22 mouse cellular contexts compared by ENCODE assay signal in the genomic region with DNA sequence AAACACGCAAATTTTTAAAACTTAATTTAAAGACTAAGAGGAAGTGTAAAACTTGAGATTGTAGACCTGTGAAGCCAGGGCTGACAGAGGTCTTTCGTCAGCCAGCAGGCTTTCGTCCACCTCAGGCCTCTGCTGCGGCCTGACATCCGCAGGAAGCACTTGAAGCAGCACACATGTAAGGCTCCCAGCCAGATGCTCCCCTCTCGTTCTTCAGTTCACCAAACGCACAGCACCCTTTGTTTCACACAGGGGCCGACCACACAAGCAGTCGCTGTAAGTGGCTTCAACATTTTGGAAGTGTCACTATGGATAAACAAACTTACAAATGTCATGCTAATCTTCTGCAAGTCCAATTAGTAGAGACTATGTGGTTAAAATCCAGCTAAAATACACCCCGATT.
DNase-seq lines count a peak whose midpoint lies in the region; ATAC-seq and TF ChIP-seq lines count a peak whose summit lies in the region.
"Had no signal": no experiment of that assay in that cellular context is flagged by ENCODE, and none has a peak within 500 bp of the region (broad histone marks: within the 10 kb centered on the region; RNA-seq: fewer than 3 reads in every experiment).

No protein-coding gene starts in this region.

- no peak for ATAC-seq in heart, embryonic 12.5 days (ENCODE audit: insufficient number of reproducible peaks, low FRiP score)
- no peak for ATAC-seq in kidney, postnatal 0 days (replicated peaks; ENCODE audit: low FRiP score, low read depth)
- ATAC-seq in intestine, embryonic 16.5 days: peak; percentile 50
- ATAC-seq in stomach, postnatal 0 days (ENCODE audit: low FRiP score, low TSS enrichment): no peak
- ATAC-seq: activated CD4-positive, CD25-positive, alpha-beta regulatory T cell, adult 4 months; forebrain, embryonic 14.5 days; Patski had no signal

- intact Hi-C loops in gastrocnemius, postnatal 36 days (cut with DNase I): no loop called here

- 73% methylated on average over 10 of the region's 10 CpGs for WGBS in heart, embryonic 10.5 days
- 65% methylated on average over 10 of the region's 10 CpGs for WGBS in heart, embryonic 12.5 days
- WGBS in kidney, postnatal 0 days: 67% methylated on average over 10 of the region's 10 CpGs
- WGBS in intestine, embryonic 16.5 days: 56% methylated on average over 10 of the region's 10 CpGs
- WGBS in stomach, postnatal 0 days: 64% methylated on average over 10 of the region's 10 CpGs

- no peaks in the 10 kb centered on the region for H3K27me3 ChIP-seq in heart, embryonic 10.5 days (ENCODE audit: insufficient read depth, poor library complexity, severe bottlenecking)
- H3K27me3 ChIP-seq in heart, embryonic 12.5 days (replicated peaks): no peaks in the 10 kb centered on the region
- no peaks in the 10 kb centered on the region for H3K27me3 ChIP-seq in kidney, postnatal 0 days (ENCODE audit: insufficient read depth, low read length)
- no peaks in the 10 kb centered on the region for H3K27me3 ChIP-seq in intestine, embryonic 16.5 days (replicated peaks; ENCODE audit: control insufficient read depth, insufficient read depth, low read length)
- no peaks in the 10 kb centered on the region for H3K27me3 ChIP-seq in stomach, postnatal 0 days (ENCODE audit: control insufficient read depth, insufficient read depth, low read length)
- H3K27me3 ChIP-seq: CH12.LX; embryonic facial prominence, embryonic 13.5 days; hindbrain, embryonic 15.5 days; Patski had no signal

- DNase-seq in heart, embryonic 10.5 days (ENCODE audit: low spot score): peak; percentile 28
- DNase-seq in kidney, postnatal 0 days (ENCODE audit: low spot score): peak; percentile 68
- DNase-seq in kidney, adult 8-10 months: no peak
- peak; percentile 14 for DNase-seq in stomach, postnatal 0 days (ENCODE audit: low spot score)
- DNase-seq in gastrocnemius, postnatal 36 days: no peak
- DNase-seq: adrenal gland, postnatal 14 days; cerebellum, adult 11-12 months; cerebellum, adult 9-11 months; cerebellum, postnatal 36 days; gastrocnemius, adult 2 months; gastrocnemius, postnatal 25 days; heart, adult 18-20 months; heart, postnatal 36 days had no signal

- no peak overlapping the region for H3K27ac ChIP-seq in heart, embryonic 10.5 days
- H3K27ac ChIP-seq in heart, embryonic 12.5 days (ENCODE audit: poor library complexity, severe bottlenecking): no peak overlapping the region
- H3K27ac ChIP-seq in kidney, postnatal 0 days: 0 out of 2 replicates have a peak overlapping the region, but pooled peaks have one; percentile 20
- H3K27ac ChIP-seq in intestine, embryonic 16.5 days (ENCODE audit: low read length): peak overlapping the region; percentile 33; the same call in 1 of the 2 replicates
- no peak overlapping the region for H3K27ac ChIP-seq in stomach, postnatal 0 days (replicated peaks)
- H3K27ac ChIP-seq: embryonic facial prominence, embryonic 13.5 days; gastrocnemius, adult 2 months; hindbrain, embryonic 15.5 days had no signal

- TF ChIP-seq EP300 in stomach, postnatal 0 days (optimal IDR thresholded peaks at IDR 0.05): no peak

- peaks cover 3% of the 10 kb centered on the region; the same call in 1 of the 2 replicates for H3K4me1 ChIP-seq in heart, embryonic 10.5 days
- H3K4me1 ChIP-seq in heart, embryonic 12.5 days (replicated peaks): 0 out of 2 replicates have a peak, but pooled peaks cover 3% of the 10 kb centered on the region
- no peaks in the 10 kb centered on the region for H3K4me1 ChIP-seq in kidney, postnatal 0 days (replicated peaks; ENCODE audit: insufficient read depth, low read length)
- H3K4me1 ChIP-seq in intestine, embryonic 16.5 days (ENCODE audit: control insufficient read depth, insufficient read depth, low read length): peaks cover 4% of the 10 kb centered on the region
- no peaks in the 10 kb centered on the region for H3K4me1 ChIP-seq in stomach, postnatal 0 days (replicated peaks; ENCODE audit: control insufficient read depth, insufficient read depth)
- H3K4me1 ChIP-seq: embryonic facial prominence, embryonic 13.5 days; hindbrain, embryonic 15.5 days had no signal

- no peaks in the 10 kb centered on the region for H3K9me3 ChIP-seq in heart, embryonic 10.5 days
- no peaks in the 10 kb centered on the region for H3K9me3 ChIP-seq in heart, embryonic 12.5 days (replicated peaks)
- no peaks in the 10 kb centered on the region for H3K9me3 ChIP-seq in kidney, postnatal 0 days (replicated peaks; ENCODE audit: low read length)
- no peaks in the 10 kb centered on the region for H3K9me3 ChIP-seq in intestine, embryonic 16.5 days (ENCODE audit: control insufficient read depth, low read length)
- no peaks in the 10 kb centered on the region for H3K9me3 ChIP-seq in stomach, postnatal 0 days (ENCODE audit: control insufficient read depth, low read length)
- H3K9me3 ChIP-seq: embryonic facial prominence, embryonic 13.5 days; hindbrain, embryonic 15.5 days had no signal

- H3K9ac ChIP-seq in heart, embryonic 12.5 days: no peak overlapping the region
- H3K9ac ChIP-seq in kidney, postnatal 0 days (ENCODE audit: low read depth, low read length): no peak overlapping the region
- no peak overlapping the region for H3K9ac ChIP-seq in intestine, embryonic 16.5 days (ENCODE audit: low read depth, low read length)
- no peak overlapping the region for H3K9ac ChIP-seq in stomach, postnatal 0 days (ENCODE audit: low read length)
- H3K9ac ChIP-seq: embryonic facial prominence, embryonic 13.5 days; hindbrain, embryonic 15.5 days had no signal

- TF ChIP-seq CTCF in kidney, postnatal 0 days (IDR thresholded peaks at IDR 0.05; ENCODE audit: low read depth): no peak
- TF ChIP-seq CTCF in stomach, postnatal 0 days (IDR thresholded peaks at IDR 0.05; ENCODE audit: low read depth): no peak

- peaks cover 43% of the 10 kb centered on the region for H3K36me3 ChIP-seq in heart, embryonic 10.5 days
- H3K36me3 ChIP-seq in heart, embryonic 12.5 days: peaks cover 57% of the 10 kb centered on the region
- peaks cover 27% of the 10 kb centered on the region for H3K36me3 ChIP-seq in kidney, postnatal 0 days (ENCODE audit: insufficient read depth, low read length)
- peaks cover under 1% of the 10 kb centered on the region; the same call in 1 of the 2 replicates for H3K36me3 ChIP-seq in intestine, embryonic 16.5 days (ENCODE audit: control insufficient read depth, insufficient read depth, low read length)
- peaks cover 2% of the 10 kb centered on the region; the same call in 1 of the 2 replicates for H3K36me3 ChIP-seq in stomach, postnatal 0 days (ENCODE audit: control insufficient read depth, insufficient read depth, low read length)

- H3K4me3 ChIP-seq in heart, embryonic 10.5 days: no peak overlapping the region
- H3K4me3 ChIP-seq in heart, embryonic 12.5 days: no peak overlapping the region
- no peak overlapping the region for H3K4me3 ChIP-seq in kidney, postnatal 0 days (replicated peaks; ENCODE audit: low read depth, low read length)
- H3K4me3 ChIP-seq in intestine, embryonic 16.5 days (ENCODE audit: low read length): no peak overlapping the region
- H3K4me3 ChIP-seq in stomach, postnatal 0 days (ENCODE audit: low read depth, low read length): no peak overlapping the region
- H3K4me3 ChIP-seq: embryonic facial prominence, embryonic 13.5 days; gastrocnemius, adult 2 months; hindbrain, embryonic 15.5 days had no signal

- no peak overlapping the region for H3K4me2 ChIP-seq in heart, embryonic 12.5 days
- no peak overlapping the region for H3K4me2 ChIP-seq in kidney, postnatal 0 days (ENCODE audit: low read length)
- H3K4me2 ChIP-seq in intestine, embryonic 16.5 days (ENCODE audit: low read depth, low read length): no peak overlapping the region
- H3K4me2 ChIP-seq in stomach, postnatal 0 days (replicated peaks; ENCODE audit: low read depth): no peak overlapping the region
- H3K4me2 ChIP-seq: embryonic facial prominence, embryonic 13.5 days; heart, embryonic 11.5 days; hindbrain, embryonic 15.5 days had no signal

Comparison
In these comparisons a context has a peak if more than half of its experiments do, and no peak if none do; other contexts are left out.
1. DNase-seq: peak in heart, embryonic 10.5 days (single experiment), kidney, postnatal 0 days (single experiment) and stomach, postnatal 0 days (single experiment); none in kidney, adult 8-10 months (0 of 2) and gastrocnemius, postnatal 36 days (0 of 2).
2. H3K27ac ChIP-seq: peak in kidney, postnatal 0 days (single experiment) and intestine, embryonic 16.5 days (single experiment); none in heart, embryonic 10.5 days (single experiment), heart, embryonic 12.5 days (single experiment) and stomach, postnatal 0 days (single experiment).